Mouse (Mus musculus): Measurements from ENCODE around the gene C1rl. TPM values are rescaled to one million over a fixed set of nuclear protein-coding genes. Genes with fewer than 3 reads are reported as not detected.
"Not testable (repeated sequence)": the region's sequence is repeated elsewhere in the genome, so short reads cannot be mapped to it uniquely, and the experiment has no call there.

Gene C1rl
- total RNA-seq, 2 experiments from 2014 or later: 0.84 to 1.1 TPM

DNA sequence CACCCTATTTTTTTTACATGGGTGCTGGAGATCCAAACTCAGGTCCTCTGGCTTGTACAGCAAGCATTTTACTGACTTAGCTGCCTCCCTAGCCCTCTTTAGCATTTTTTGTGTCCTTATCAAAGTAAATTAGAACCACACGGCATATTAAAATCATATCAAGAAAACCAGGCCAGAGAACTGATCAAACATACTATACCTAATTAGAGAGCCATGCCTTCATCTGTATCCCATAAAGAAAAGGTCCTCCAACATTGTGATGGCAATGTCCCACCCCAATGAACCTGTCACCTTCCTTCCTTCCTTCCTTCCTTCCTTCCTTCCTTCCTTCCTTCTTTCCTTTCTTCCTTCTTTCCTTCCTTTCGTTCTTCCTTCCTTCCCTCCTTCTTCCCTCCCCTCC, 63.0 kb downstream of the C1rl start:
- intact Hi-C loops (cut with DNase I); DNase-seq: not testable (repeated sequence)

Other genes with a start within 250 kb of the C1rl start
- 1 to 10 TPM; 4.7 to 9.7 TPM for gene Cd163, start 188.5 kb upstream of the C1rl start, total RNA-seq (2021)
- gene Pex5, start 78.0 kb upstream of the C1rl start, total RNA-seq (2021): 10 to 100 TPM; 28.3 to 31.9 TPM
- 10 to 100 TPM in 1 of 2 experiments, 1 to 10 TPM in 1; 2.0 to 11.3 TPM for gene Clstn3, start 28.3 kb upstream of the C1rl start, total RNA-seq (2021)
- 1 to 10 TPM; 6.9 to 8.8 TPM for gene C1ra, start 19.3 kb downstream of the C1rl start, total RNA-seq (2021)
- 10 to 100 TPM; 20.1 to 23.3 TPM for gene C1s1, start 49.2 kb downstream of the C1rl start, total RNA-seq (2021)
- under 1 TPM; 0.74 to 0.79 TPM for gene C1rb, start 77.2 kb downstream of the C1rl start, total RNA-seq (2021)
- gene C1s2, start 143.0 kb downstream of the C1rl start, total RNA-seq (2021): under 1 TPM; 0.26 to 0.45 TPM
- gene Lpcat3, start 169.9 kb downstream of the C1rl start, total RNA-seq (2021): 10 to 100 TPM; 56.5 to 68.8 TPM
- gene Emg1, start 219.1 kb downstream of the C1rl start, total RNA-seq (2021): 10 to 100 TPM; 64.2 to 66.4 TPM
- 100 to 1,000 TPM; 394 to 399 TPM for gene Phb2, start 219.2 kb downstream of the C1rl start, total RNA-seq (2021)
- gene Ptpn6, start 245.6 kb downstream of the C1rl start, total RNA-seq (2021): 1 to 10 TPM; 5.0 to 6.0 TPM
- 100 to 1,000 TPM; 322 to 335 TPM for gene Grcc10, start 248.3 kb downstream of the C1rl start, total RNA-seq (2021)

All from heart, postnatal 10 days (tissue).